Mouse (Mus musculus) kidney, postnatal 0 days (tissue): ENCODE data around the gene Pskh1. TPM values are rescaled to one million over a fixed set of nuclear protein-coding genes. Genes with fewer than 3 reads are reported as not detected.

ENCODE experiments used
- ATAC-seq: fragments of 200-750 bp; cut with Nextera tagmentation; replicated peaks from 2 replicates; pipeline ENCODE4 v1.8.0; 2017; ENCODE audit warnings: low read depth, moderate number of reproducible peaks, moderate TSS enrichment, moderate library complexity; ENCODE audit not compliant: low FRiP score
- DNase-seq: peaks from one replicate; pipeline ENCODE4 v3.0.0-alpha.2; 2016; ENCODE audit warnings: low spot score
- H3K27ac ChIP-seq: fragments of 300-500 bp; sonication (generic); 2 replicates; pipeline ENCODE4 v1.5.1; 2014; ENCODE audit warnings: mild to moderate bottlenecking
- H3K27me3 ChIP-seq: fragments of 300-500 bp; sonication (generic); 2 replicates; pipeline ENCODE4 v1.6.1; 2014; ENCODE audit warnings: low read length, mixed read lengths; ENCODE audit not compliant: insufficient read depth
- H3K36me3 ChIP-seq: fragments of 300-500 bp; sonication (generic); 2 replicates; pipeline ENCODE4 v1.6.1; 2014; ENCODE audit warnings: low read length, mixed read lengths; ENCODE audit not compliant: insufficient read depth
- H3K4me1 ChIP-seq: fragments of 300-500 bp; sonication (generic); replicated peaks from 2 replicates; pipeline ENCODE4 v1.6.1; 2014; ENCODE audit warnings: antibody characterized with exemption, low read length, mixed read lengths; ENCODE audit not compliant: insufficient read depth
- H3K4me2 ChIP-seq: fragments of 300-500 bp; sonication (generic); 2 replicates; pipeline ENCODE4 v1.6.1; 2014; ENCODE audit warnings: mild to moderate bottlenecking, low read length, moderate library complexity, mixed read lengths
- H3K4me3 ChIP-seq: fragments of 300-500 bp; sonication (generic); replicated peaks from 2 replicates; pipeline ENCODE4 v1.5.1; 2014; ENCODE audit warnings: low read depth, low read length
- H3K9ac ChIP-seq: fragments of 300-500 bp; sonication (generic); 2 replicates; pipeline ENCODE4 v1.6.1; 2014; ENCODE audit warnings: low read depth, low read length
- H3K9me3 ChIP-seq: fragments of 300-500 bp; sonication (generic); replicated peaks from 2 replicates; pipeline ENCODE4 v1.6.1; 2016; ENCODE audit warnings: low read length, inconsistent platforms, mixed read lengths
- CTCF ChIP-seq: IDR thresholded peaks from 2 replicates; pipeline ENCODE4 v1.5.1; 2016; ENCODE audit warnings: antibody characterized with exemption, low read depth, mild to moderate bottlenecking, moderate library complexity
- WGBS: fragments of 180-500 bp; shearing (Covaris S2); extraction: QIAGEN DNeasy Blood & Tissue Kit; methylation state at CpG from one replicate; pipeline ENCODE4 v1.1.7; 2014; 5-methylcytosine and 5-hydroxymethylcytosine counted together
- polyA plus RNA-seq: library from polyadenylated mRNA; unstranded; fragments of >200 nt; fragmentation: Nextera tagmentation; extraction: Ambion mirVana; gene quantifications from 2 replicates; pipeline ENCODE4 v1.2.1, GENCODE M21; 2015

Pskh1 gene
- polyA plus RNA-seq, 1 experiment from 2014 or later: 30.6 TPM

DNA sequence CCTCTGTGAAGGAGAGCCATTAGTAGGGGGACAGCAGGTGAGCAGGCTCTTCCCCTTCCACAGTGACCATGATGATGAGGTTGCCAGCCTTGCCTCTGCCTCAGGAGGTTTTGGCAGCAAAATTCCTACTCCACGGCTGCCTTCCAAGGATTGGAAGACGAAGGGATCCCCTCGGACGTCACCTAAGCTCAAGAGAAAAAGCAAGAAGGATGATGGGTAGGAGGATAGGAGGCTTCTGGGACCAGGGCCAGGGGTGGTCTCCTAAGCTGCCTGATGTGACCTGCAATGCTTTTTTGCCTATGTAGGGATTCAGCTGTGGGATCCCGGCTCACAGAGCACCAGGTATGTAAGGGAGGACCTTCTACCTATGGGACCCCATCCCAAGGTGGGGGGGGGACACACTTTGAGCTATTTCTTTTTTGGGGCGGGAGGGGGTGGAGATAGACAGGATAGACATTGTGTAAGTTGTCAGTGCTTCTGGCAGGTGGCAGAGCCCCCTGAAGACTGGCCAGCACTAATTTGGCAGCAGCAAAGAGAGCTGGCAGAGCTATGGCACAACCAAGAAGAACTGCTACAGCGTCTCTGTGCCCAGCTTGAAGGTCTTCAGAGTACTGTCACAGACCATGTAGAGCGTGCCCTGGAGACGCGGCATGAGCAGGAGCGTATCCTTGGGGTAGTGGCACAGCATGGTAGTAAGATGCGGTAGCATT lies 10.3 kb upstream of the Pskh1 start:
- no peak for ATAC-seq
- H3K9me3 ChIP-seq: no peaks in the 10 kb centered on the region
- no peak for DNase-seq
- no peak overlapping the region for H3K4me2 ChIP-seq
- H3K4me1 ChIP-seq: no peaks in the 10 kb centered on the region
- H3K27me3 ChIP-seq: no peaks in the 10 kb centered on the region
- no peak overlapping the region for H3K9ac ChIP-seq
- no peak for TF ChIP-seq CTCF
- H3K4me3 ChIP-seq: no peak overlapping the region
- H3K27ac ChIP-seq: no peak overlapping the region
- WGBS: 95% methylated on average over 12 of the region's 12 CpGs
- H3K36me3 ChIP-seq: peaks cover 65% of the 10 kb centered on the region

- H3K27ac ChIP-seq: no peak overlapping the region
- no peak overlapping the region for H3K4me3 ChIP-seq
- WGBS: 81% methylated on average over 6 of the region's 6 CpGs
Observed at GRCm38 (mm10) chr8:105890870-105891269, 9.4 kb upstream of the Pskh1 start.

GRCm38 (mm10) chr8:105892432-105892831 lies 7.8 kb upstream of the Pskh1 start:
- TF ChIP-seq CTCF: peak; percentile 64
- 89% methylated on average over 6 of the region's 6 CpGs for WGBS
- ATAC-seq (no peak), DNase-seq (peak; percentile 15)
- Histone ChIP-seq H3K9me3 (no peaks in the 10 kb centered on the region), H3K4me1 (no peaks in the 10 kb centered on the region), H3K27me3 (no peaks in the 10 kb centered on the region), H3K4me3 (no peak overlapping the region), H3K36me3 (peaks cover 44% of the 10 kb centered on the region), H3K27ac (no peak overlapping the region), H3K4me2 (no peak overlapping the region), H3K9ac (no peak overlapping the region)

More at GRCm38 (mm10) chr8:105890870-105891269, 9.4 kb upstream of the Pskh1 start:
- DNase-seq (no peak), ATAC-seq (no peak)
- H3K27me3 ChIP-seq: no peaks in the 10 kb centered on the region
- H3K9ac ChIP-seq: no peak overlapping the region
- peaks cover 59% of the 10 kb centered on the region for H3K36me3 ChIP-seq
- no peak overlapping the region for H3K4me2 ChIP-seq
- no peaks in the 10 kb centered on the region for H3K9me3 ChIP-seq
- no peaks in the 10 kb centered on the region for H3K4me1 ChIP-seq
- no peak for TF ChIP-seq CTCF

DNA sequence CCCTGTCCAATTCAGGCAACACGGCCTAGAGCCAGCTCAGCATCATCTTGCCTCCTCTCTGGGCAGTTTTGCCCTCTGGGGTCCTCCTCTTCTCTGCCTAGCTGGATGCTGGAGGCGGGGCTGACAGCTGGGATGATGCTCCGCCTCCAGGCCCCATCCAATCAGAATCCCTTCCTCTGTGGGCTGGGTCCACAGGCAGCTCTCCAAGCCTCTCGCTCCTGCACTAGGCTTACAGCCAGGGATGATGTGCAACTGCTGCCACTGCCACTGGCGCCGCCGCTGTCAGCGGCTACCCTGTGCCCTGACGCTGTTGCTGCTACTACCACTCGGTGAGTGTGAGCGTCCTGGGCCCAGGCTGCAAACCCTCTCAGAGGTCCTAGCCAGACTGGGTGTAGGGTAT lies 6.9 kb upstream of the Pskh1 start, which contains the start of gene Nrn1l:
TSS of gene Nrn1l (plus strand) at position 229 of the 400 bp plus-strand sequence.
- WGBS: 10% methylated on average over 11 of the region's 11 CpGs
- Histone ChIP-seq H3K4me1 (no peaks in the 10 kb centered on the region), H3K36me3 (peaks cover 35% of the 10 kb centered on the region), H3K27me3 (no peaks in the 10 kb centered on the region), H3K4me3 (no peak within 1 kb of the TSS), H3K9ac (no peak within 1 kb of the TSS), H3K9me3 (no peaks in the 10 kb centered on the region), H3K4me2 (peak within 1 kb of the TSS; percentile 26), H3K27ac (no peak within 1 kb of the TSS)
- DNase-seq (peak; percentile 93), ATAC-seq (peak; percentile 90)
- no peak for TF ChIP-seq CTCF

GRCm38 (mm10) chr8:105897801-105898480 lies 2.3 kb upstream of the Pskh1 start:
- Histone ChIP-seq H3K9ac (no peak overlapping the region), H3K4me2 (no peak overlapping the region), H3K27ac (no peak overlapping the region), H3K4me1 (no peaks in the 10 kb centered on the region), H3K4me3 (no peak overlapping the region), H3K9me3 (no peaks in the 10 kb centered on the region), H3K36me3 (no peaks in the 10 kb centered on the region), H3K27me3 (no peaks in the 10 kb centered on the region)
- no peak for TF ChIP-seq CTCF
- ATAC-seq: no peak
- 83% methylated on average over 9 of the region's 9 CpGs for WGBS
- DNase-seq: no peak

DNA sequence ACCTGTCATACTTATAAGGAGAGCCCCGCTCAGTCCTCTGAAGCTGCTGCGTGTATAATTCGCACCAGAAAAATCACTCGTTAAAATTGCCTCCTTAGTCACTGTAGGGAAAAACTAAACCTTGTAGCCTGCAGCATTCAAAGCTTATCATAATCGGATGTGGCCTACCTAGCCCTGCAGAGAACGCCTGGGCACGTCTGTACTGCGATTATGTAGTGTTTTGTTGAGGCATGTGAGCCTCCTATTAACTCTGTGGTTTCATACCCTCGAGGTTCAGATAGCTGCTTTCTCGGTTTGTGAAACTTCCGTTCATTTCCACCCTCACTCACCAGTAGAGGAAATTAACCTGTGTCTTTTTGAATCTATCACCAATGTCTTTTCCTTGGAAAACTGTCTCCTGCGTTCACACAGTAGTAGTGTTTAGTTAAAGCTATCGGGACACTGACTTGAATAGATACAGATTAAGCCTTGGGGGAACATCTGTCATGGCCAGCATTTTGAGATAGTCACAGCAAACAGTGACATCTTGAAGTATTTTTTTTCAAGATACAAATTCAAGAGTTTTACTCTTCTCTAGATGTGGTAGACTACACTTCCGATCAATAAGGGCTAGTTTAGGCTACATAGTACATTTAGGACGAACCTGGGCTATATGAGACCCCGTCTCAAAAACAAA lies 838 bp downstream of the Pskh1 start:
- H3K9me3 ChIP-seq: no peaks in the 10 kb centered on the region
- DNase-seq: no peak
- no peak for ATAC-seq
- peak overlapping the region; percentile 96 for H3K9ac ChIP-seq
- no peak for TF ChIP-seq CTCF
- WGBS: 29% methylated on average over 16 of the region's 16 CpGs
- H3K27me3 ChIP-seq: no peaks in the 10 kb centered on the region
- peak overlapping the region; percentile 61 for H3K4me2 ChIP-seq
- peak overlapping the region; percentile 92 for H3K27ac ChIP-seq
- H3K4me3 ChIP-seq: peak overlapping the region; percentile 89
- no peaks in the 10 kb centered on the region for H3K36me3 ChIP-seq
- H3K4me1 ChIP-seq: no peaks in the 10 kb centered on the region
